Mouse (Mus musculus): ENCODE measurements at regions not wholly inside any gene's neighbourhood (a gene's known extent, or its start where the extent isn't known, plus 50 kb on each side); places are given as distances from the start of the nearest gene placed in this dataset.

- DNase-seq (ENCODE audit: low spot score) = no peak
Measured at GRCm38 (mm10) chr16:54770871-54771270, 526.9 kb downstream of the Zpld1 start.

- no peak for DNase-seq (ENCODE audit: low spot score)
Measured at GRCm38 (mm10) chr16:54744188-54744587, 553.6 kb downstream of the Zpld1 start.

DNA sequence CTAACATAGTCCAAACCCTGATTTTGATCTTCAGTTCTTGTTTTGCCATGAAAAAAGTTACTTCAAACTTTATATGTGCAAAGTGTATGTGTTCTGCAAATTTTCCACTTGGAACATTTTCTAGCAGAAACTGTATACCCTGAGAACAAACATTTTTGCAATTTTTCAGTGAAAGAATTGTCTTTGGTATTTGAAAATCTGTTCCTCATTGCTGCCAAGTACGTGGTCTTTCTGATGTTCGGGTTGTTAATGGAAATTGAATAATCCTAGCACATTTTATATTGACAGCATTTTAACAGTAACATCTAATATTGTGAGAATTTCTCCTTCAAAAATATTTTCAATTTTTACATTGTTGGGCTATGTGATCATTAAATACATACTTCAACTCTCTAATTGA, 564.3 kb downstream of the Zpld1 start:
- DNase-seq (ENCODE audit: low spot score) = no peak

GRCm38 (mm10) chr16:54707880-54708279, 589.9 kb downstream of the Zpld1 start:
- DNase-seq (ENCODE audit: low spot score) = no peak

DNA sequence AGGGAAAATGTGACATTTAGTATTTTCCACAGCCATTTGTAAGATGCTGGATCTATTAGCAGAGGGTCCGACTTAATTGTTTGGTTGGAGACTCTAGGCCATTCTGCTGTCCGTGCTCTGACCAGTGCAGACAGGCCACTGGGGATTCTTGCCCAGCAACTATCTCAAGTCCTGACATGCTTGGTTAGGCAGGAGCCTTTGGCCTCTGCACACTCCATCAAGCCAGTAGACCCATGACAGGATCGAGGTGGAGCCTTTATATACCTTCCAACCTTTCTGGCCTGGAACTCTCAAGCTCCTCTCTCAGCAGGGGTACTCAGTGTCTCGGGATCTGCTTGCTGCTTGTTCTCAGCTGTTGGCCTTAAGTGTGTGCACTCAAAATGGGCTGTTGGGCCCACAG, 615.0 kb downstream of the Zpld1 start:
- DNase-seq (ENCODE audit: low spot score) = peak; percentile 41

DNA sequence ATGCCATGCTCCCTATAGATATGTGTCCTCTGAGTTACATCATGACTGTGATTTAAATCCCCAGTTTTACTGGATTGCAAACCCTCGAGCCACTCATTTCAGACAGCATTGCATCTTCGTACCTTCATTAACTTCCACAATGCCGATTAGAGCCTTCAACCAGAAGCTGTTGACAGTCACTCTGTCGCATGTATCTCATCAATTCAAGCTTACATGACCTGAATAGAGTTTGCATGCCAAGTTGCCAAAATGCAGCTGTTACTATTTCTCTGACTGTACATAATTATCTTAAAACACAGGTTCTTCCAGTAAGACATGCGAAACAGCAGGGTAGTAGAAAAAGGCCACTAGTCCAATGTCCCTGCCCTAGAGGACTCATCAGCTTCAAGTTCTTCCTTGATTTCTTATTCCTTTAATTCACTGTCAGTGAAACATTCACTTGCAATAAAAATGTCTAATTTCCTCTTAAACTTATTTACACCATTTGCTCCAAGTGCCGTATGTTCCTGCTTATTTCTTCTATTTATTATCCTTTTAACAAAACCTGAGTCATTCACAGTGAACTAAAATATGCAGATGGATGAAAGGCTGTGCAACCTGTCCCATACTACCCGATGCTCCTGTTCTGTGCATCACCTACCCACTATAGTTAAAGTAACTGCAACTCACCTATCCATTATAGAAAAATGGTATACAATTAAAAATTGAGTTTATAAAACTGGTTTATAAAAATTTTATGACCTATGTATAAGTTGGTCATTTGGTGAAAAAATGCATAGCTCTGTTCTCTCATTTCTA, 648.9 kb downstream of the Zpld1 start:
- DNase-seq (ENCODE audit: low spot score) = no peak

DNA sequence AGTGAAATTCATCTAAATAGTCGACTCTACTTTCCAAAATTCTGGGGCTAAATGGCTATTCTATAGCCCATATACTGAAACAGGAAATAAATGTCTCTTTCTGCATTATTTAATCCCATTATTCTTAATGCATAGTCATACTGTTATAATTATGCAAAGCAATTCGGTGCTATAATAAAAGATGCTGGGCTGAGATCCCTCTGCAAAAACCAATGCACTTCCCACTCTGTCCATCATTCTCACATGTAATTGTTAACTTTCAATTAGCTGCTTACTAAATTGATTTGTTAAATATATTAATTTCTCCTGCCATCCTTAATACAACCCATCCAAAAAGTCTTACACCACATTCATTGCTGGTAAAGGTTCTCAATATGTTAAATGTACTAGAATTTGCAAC, 650.0 kb downstream of the Zpld1 start:
- no peak for DNase-seq (ENCODE audit: low spot score)

- no peak for DNase-seq (ENCODE audit: low spot score)
Measured at GRCm38 (mm10) chr16:54646252-54646651, 651.5 kb downstream of the Zpld1 start.

- DNase-seq (ENCODE audit: low spot score) = no peak
Measured at GRCm38 (mm10) chr16:54629183-54629582, 668.6 kb downstream of the Zpld1 start.

- DNase-seq (ENCODE audit: low spot score) = no peak
Measured at GRCm38 (mm10) chr16:54592643-54593042, 705.1 kb downstream of the Zpld1 start.
